20 mouse cellular contexts compared by ENCODE assay signal in the genomic region with DNA sequence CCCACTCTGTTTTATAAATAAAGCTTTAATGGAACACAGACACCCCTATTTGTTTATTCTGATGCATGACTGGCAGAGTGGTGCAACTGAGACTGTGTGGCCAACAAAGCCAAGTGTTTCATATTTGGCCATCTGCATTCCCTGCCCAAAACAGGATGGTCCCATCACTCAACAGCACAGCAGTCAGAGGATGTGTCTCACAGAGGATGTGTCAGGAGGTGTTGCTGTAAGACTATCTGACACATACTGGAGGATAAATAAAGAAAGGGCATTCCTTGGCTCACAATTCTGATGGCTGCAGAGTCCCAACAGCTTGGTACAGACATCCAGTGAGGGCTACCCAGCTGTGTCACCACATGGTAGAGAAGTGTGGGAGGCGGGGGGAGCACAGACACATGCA. TPM values are rescaled to one million over a fixed set of nuclear protein-coding genes. Genes with fewer than 3 reads are reported as not detected.
DNase-seq lines count a peak whose midpoint lies in the region; ATAC-seq and TF ChIP-seq lines count a peak whose summit lies in the region.
"Had no signal": no experiment of that assay in that cellular context is flagged by ENCODE, and none has a peak within 500 bp of the region (broad histone marks: within the 10 kb centered on the region; RNA-seq: fewer than 3 reads in every experiment).

No protein-coding gene starts in this region.

- TF ChIP-seq CTCF in gastrocnemius, adult 2 months (IDR thresholded peaks at IDR 0.05) = no peak

- H3K9me3 ChIP-seq in embryonic facial prominence, embryonic 13.5 days = no peaks in the 10 kb centered on the region
- H3K9me3 ChIP-seq in embryonic facial prominence, embryonic 10.5 days = no peaks in the 10 kb centered on the region
- H3K9me3 ChIP-seq in embryonic facial prominence, embryonic 14.5 days (ENCODE audit: control insufficient read depth, low read length) = no peaks in the 10 kb centered on the region
- no peaks in the 10 kb centered on the region for H3K9me3 ChIP-seq in lung, embryonic 16.5 days (ENCODE audit: control insufficient read depth, low read length)
- H3K9me3 ChIP-seq: forebrain, embryonic 12.5 days; heart, embryonic 15.5 days; hindbrain, embryonic 15.5 days had no signal

- peaks cover 21% of the 10 kb centered on the region for H3K36me3 ChIP-seq in embryonic facial prominence, embryonic 13.5 days
- peaks cover 43% of the 10 kb centered on the region for H3K36me3 ChIP-seq in embryonic facial prominence, embryonic 10.5 days (replicated peaks)
- peaks cover 11% of the 10 kb centered on the region; the same call in 1 of the 2 replicates for H3K36me3 ChIP-seq in embryonic facial prominence, embryonic 14.5 days (ENCODE audit: control insufficient read depth, insufficient read depth, low read length)
- peaks cover 4% of the 10 kb centered on the region; the same call in 1 of the 2 replicates for H3K36me3 ChIP-seq in lung, embryonic 16.5 days (ENCODE audit: control insufficient read depth, insufficient read depth, low read length)
- H3K36me3 ChIP-seq: heart, embryonic 15.5 days; hindbrain, embryonic 15.5 days had no signal

- 0 out of 2 replicates have a peak overlapping the region, but pooled peaks have one; percentile 35 for H3K27ac ChIP-seq in embryonic facial prominence, embryonic 13.5 days
- H3K27ac ChIP-seq in embryonic facial prominence, embryonic 10.5 days (replicated peaks) = no peak overlapping the region
- H3K27ac ChIP-seq in embryonic facial prominence, embryonic 14.5 days (replicated peaks; ENCODE audit: low read depth, low read length) = no peak overlapping the region
- peak overlapping the region; percentile 44 for H3K27ac ChIP-seq in lung, embryonic 16.5 days (ENCODE audit: low read length)
- no peak overlapping the region for H3K27ac ChIP-seq in gastrocnemius, adult 2 months
- H3K27ac ChIP-seq: forebrain, embryonic 12.5 days; heart, adult 2 months; heart, embryonic 15.5 days; hindbrain, embryonic 15.5 days had no signal

- no peak overlapping the region for H3K4me3 ChIP-seq in embryonic facial prominence, embryonic 13.5 days
- no peak overlapping the region for H3K4me3 ChIP-seq in embryonic facial prominence, embryonic 10.5 days
- no peak overlapping the region for H3K4me3 ChIP-seq in embryonic facial prominence, embryonic 14.5 days (ENCODE audit: low read depth, low read length)
- H3K4me3 ChIP-seq in lung, embryonic 16.5 days (ENCODE audit: low read length) = no peak overlapping the region
- H3K4me3 ChIP-seq in gastrocnemius, adult 2 months = no peak overlapping the region
- H3K4me3 ChIP-seq: forebrain, embryonic 12.5 days; heart, adult 2 months; heart, embryonic 15.5 days; hindbrain, embryonic 15.5 days had no signal

- 71% methylated on average over 1 of the region's 1 CpGs for WGBS in embryonic facial prominence, embryonic 13.5 days
- 83% methylated on average over 1 of the region's 1 CpGs for WGBS in embryonic facial prominence, embryonic 10.5 days
- 70% methylated on average over 1 of the region's 1 CpGs for WGBS in embryonic facial prominence, embryonic 14.5 days
- WGBS in lung, embryonic 16.5 days = 44% methylated on average over 1 of the region's 1 CpGs

- 0 out of 2 replicates have a peak overlapping the region, but pooled peaks have one; percentile 0 for H3K9ac ChIP-seq in embryonic facial prominence, embryonic 13.5 days
- H3K9ac ChIP-seq in embryonic facial prominence, embryonic 14.5 days (ENCODE audit: low read depth, low read length) = no peak overlapping the region
- no peak overlapping the region for H3K9ac ChIP-seq in lung, embryonic 16.5 days (ENCODE audit: low read length)
- H3K9ac ChIP-seq: forebrain, embryonic 12.5 days; heart, embryonic 15.5 days; hindbrain, embryonic 15.5 days had no signal

- H3K27me3 ChIP-seq in embryonic facial prominence, embryonic 13.5 days = no peaks in the 10 kb centered on the region
- no peaks in the 10 kb centered on the region for H3K27me3 ChIP-seq in embryonic facial prominence, embryonic 10.5 days (replicated peaks; ENCODE audit: low read depth, poor library complexity, severe bottlenecking)
- H3K27me3 ChIP-seq in embryonic facial prominence, embryonic 14.5 days (replicated peaks; ENCODE audit: control insufficient read depth, insufficient read depth, low read length) = no peaks in the 10 kb centered on the region
- no peaks in the 10 kb centered on the region for H3K27me3 ChIP-seq in lung, embryonic 16.5 days (ENCODE audit: control insufficient read depth, insufficient read depth, low read depth, low read length)
- H3K27me3 ChIP-seq: forebrain, embryonic 12.5 days; heart, embryonic 15.5 days; hindbrain, embryonic 15.5 days had no signal

- ATAC-seq in embryonic facial prominence, embryonic 13.5 days (ENCODE audit: insufficient number of reproducible peaks, insufficient read depth, low FRiP score, low TSS enrichment, low read depth) = no peak
- ATAC-seq in embryonic facial prominence, embryonic 14.5 days (ENCODE audit: low read depth) = no peak
- ATAC-seq in lung, embryonic 16.5 days (ENCODE audit: low read depth) = peak; percentile 88
- ATAC-seq: forebrain, embryonic 16.5 days had no signal

- DNase-seq in embryonic facial prominence, embryonic 10.5 days (ENCODE audit: low spot score) = no peak
- DNase-seq in embryonic facial prominence, embryonic 14.5 days (ENCODE audit: low spot score) = peak; percentile 13
- peak; percentile 57 for DNase-seq in lung, postnatal 25 days (ENCODE audit: low spot score)
- no peak for DNase-seq in gastrocnemius, adult 2 months
- no peak for DNase-seq in left cerebral cortex, postnatal 4 days
- DNase-seq in spleen, postnatal 4 days (ENCODE audit: low spot score in 2 of 2) = no peak
- DNase-seq: adrenal gland, postnatal 10 days; cerebellum, adult 18-20 months; cerebellum, adult 9-11 months; cerebellum, postnatal 36 days; gastrocnemius, postnatal 14 days; heart, adult 2 months; heart, postnatal 14 days had no signal

- intact Hi-C loops in gastrocnemius, adult 2 months (cut with DNase I) = no loop called here
- intact Hi-C loops in left cerebral cortex, postnatal 4 days (cut with DNase I) = no loop called here

- no peak overlapping the region for H3K4me2 ChIP-seq in embryonic facial prominence, embryonic 13.5 days
- H3K4me2 ChIP-seq in embryonic facial prominence, embryonic 14.5 days (ENCODE audit: low read depth, low read length) = no peak overlapping the region
- no peak overlapping the region for H3K4me2 ChIP-seq in lung, embryonic 16.5 days (ENCODE audit: low read depth, low read length)
- H3K4me2 ChIP-seq: forebrain, embryonic 12.5 days; heart, embryonic 11.5 days; heart, embryonic 15.5 days; hindbrain, embryonic 15.5 days had no signal

- H3K4me1 ChIP-seq in embryonic facial prominence, embryonic 13.5 days = peaks cover 9% of the 10 kb centered on the region
- peaks cover 6% of the 10 kb centered on the region for H3K4me1 ChIP-seq in embryonic facial prominence, embryonic 10.5 days
- H3K4me1 ChIP-seq in embryonic facial prominence, embryonic 14.5 days (ENCODE audit: control insufficient read depth, insufficient read depth, low read length) = peaks cover under 1% of the 10 kb centered on the region; the same call in 1 of the 2 replicates
- peaks cover 20% of the 10 kb centered on the region for H3K4me1 ChIP-seq in lung, embryonic 16.5 days (replicated peaks; ENCODE audit: control insufficient read depth, insufficient read depth, low read length)

RNA-seq across cellular contexts. Expression of gene Kdm8, which starts 6.2 kb away (rescaled TPM):
- 9.6 and 10.0 TPM in 2 replicates for polyA plus RNA-seq in embryonic facial prominence, embryonic 13.5 days (2015; fragmentation: Nextera tagmentation; extraction: Ambion mirVana)
- 16.4 and 16.5 TPM in 2 replicates for polyA plus RNA-seq in embryonic facial prominence, embryonic 10.5 days (2016; fragmentation: Nextera tagmentation; extraction: Ambion mirVana)
- 6.9 and 8.7 TPM in 2 replicates for polyA plus RNA-seq in embryonic facial prominence, embryonic 14.5 days (2014; fragmentation: Nextera tagmentation; extraction: Ambion mirVana)
- 12.4 and 13.1 TPM in 2 replicates for polyA plus RNA-seq in lung, embryonic 16.5 days (2015; fragmentation: Nextera tagmentation; extraction: Ambion mirVana)
- 1 to 10 TPM; 7.1 to 7.5 TPM for total RNA-seq in gastrocnemius, adult 2 months (2021)
- total RNA-seq in left cerebral cortex, postnatal 4 days (2021) = 1 to 10 TPM; 2.6 to 3.7 TPM

RNA-seq across cellular contexts. Expression of gene Nsmce1, which starts 40.7 kb away (rescaled TPM):
- polyA plus RNA-seq in embryonic facial prominence, embryonic 13.5 days (2015; fragmentation: Nextera tagmentation; extraction: Ambion mirVana) = 108 and 116 TPM in 2 replicates
- polyA plus RNA-seq in embryonic facial prominence, embryonic 10.5 days (2016; fragmentation: Nextera tagmentation; extraction: Ambion mirVana) = 120 and 123 TPM in 2 replicates
- 115 and 116 TPM in 2 replicates for polyA plus RNA-seq in embryonic facial prominence, embryonic 14.5 days (2014; fragmentation: Nextera tagmentation; extraction: Ambion mirVana)
- polyA plus RNA-seq in lung, embryonic 16.5 days (2015; fragmentation: Nextera tagmentation; extraction: Ambion mirVana) = 148 and 151 TPM in 2 replicates
- 10 to 100 TPM in 1 of 2 experiments, 1 to 10 TPM in 1; 10.0 to 12.0 TPM for total RNA-seq in gastrocnemius, adult 2 months (2021)
- total RNA-seq in left cerebral cortex, postnatal 4 days (2021) = 10 to 100 TPM; 31.0 to 33.3 TPM

Comparison
In these comparisons a context has a peak if more than half of its experiments do, and no peak if none do; other contexts are left out.
1. H3K27ac ChIP-seq: peak in embryonic facial prominence, embryonic 13.5 days (single experiment) and lung, embryonic 16.5 days (single experiment); none in embryonic facial prominence, embryonic 10.5 days (single experiment), embryonic facial prominence, embryonic 14.5 days (single experiment) and gastrocnemius, adult 2 months (single experiment).
2. DNase-seq: peak in embryonic facial prominence, embryonic 14.5 days (single experiment) and lung, postnatal 25 days (single experiment); none in embryonic facial prominence, embryonic 10.5 days (single experiment), gastrocnemius, adult 2 months (single experiment), left cerebral cortex, postnatal 4 days (single experiment) and spleen, postnatal 4 days (0 of 2).